Mouse (Mus musculus) activated CD4-positive, CD25-positive, alpha-beta regulatory T cell (primary cell): ENCODE results near the gene Cir1. TPM values are rescaled to one million over a fixed set of nuclear protein-coding genes. Genes with fewer than 3 reads are reported as not detected.

Experiments used
- polyA plus RNA-seq, 2 experiments: library from polyadenylated mRNA; unstranded; fragments of 100-300 nt; shearing (Covaris generic); gene quantifications; one replicate each; pipeline ENCODE4 v1.2.1; 2017

The Cir1 gene
- polyA plus RNA-seq = 10 to 100 TPM; 28.0 to 33.6 TPM

GRCm38 (mm10) chr2:73312152-73313116 lies at the start of gene Cir1, which contains the start of gene Scrn3:
Gene Cir1, minus strand, starts transcription at chr2:73312701.
Gene Scrn3, plus strand, starts transcription at chr2:73312601.

DNA sequence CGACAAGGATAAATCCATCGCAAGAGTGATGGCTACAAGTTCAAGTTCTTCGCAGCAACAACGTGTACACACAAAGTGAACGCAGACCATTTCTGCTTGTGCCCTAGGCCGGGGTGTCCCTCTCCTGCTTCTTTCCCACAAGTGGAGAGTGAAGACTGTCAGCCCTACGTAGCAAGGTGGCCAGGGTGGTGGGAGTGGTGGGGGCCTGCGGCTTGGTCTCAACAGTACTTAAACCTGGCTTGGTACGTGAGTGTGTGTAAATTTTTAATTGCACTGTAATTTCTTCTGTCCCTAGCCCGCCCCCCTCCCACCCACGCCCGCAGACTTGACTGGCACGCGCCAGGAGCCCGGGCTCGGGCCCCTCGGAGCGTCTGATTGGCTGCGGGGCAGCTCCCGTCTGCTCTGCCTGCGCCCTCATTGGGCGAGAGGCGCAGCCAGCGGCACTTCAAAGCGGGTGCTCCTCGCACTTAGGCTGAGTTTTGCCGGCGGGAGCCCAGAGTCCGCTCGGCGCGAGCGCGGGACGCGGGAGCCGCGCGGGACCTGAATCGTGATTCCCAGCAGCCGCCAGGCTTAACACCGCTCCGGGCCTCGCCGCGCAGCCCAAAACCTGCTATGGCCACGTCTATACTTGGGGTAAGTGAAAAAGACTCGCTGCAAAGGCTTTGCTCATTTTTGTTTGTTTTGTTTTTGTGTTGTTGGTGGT lies 40.9 kb downstream of the Cir1 start, which contains the start of gene Sp9:
Gene Sp9, plus strand, starts transcription at position 467 of the 703 bp plus-strand sequence.

Other genes with a start within 250 kb of the Cir1 start
- gene Ola1, start 93.8 kb downstream of the Cir1 start, polyA plus RNA-seq = 10 to 100 TPM; 63.5 to 86.0 TPM
- gene Sp9, start 40.8 kb downstream of the Cir1 start, polyA plus RNA-seq = not detected
- gene Scrn3, start 100 bp downstream of the Cir1 start, polyA plus RNA-seq = 10 to 100 TPM in 1 of 2 experiments, 1 to 10 TPM in 1; 5.4 to 11.4 TPM
- 10 to 100 TPM; 14.0 to 34.3 TPM for gene Gpr155, start 73.9 kb upstream of the Cir1 start, polyA plus RNA-seq
- gene Wipf1, start 217.0 kb upstream of the Cir1 start, polyA plus RNA-seq = 100 to 1,000 TPM in 1 of 2 experiments, 10 to 100 TPM in 1; 92.5 to 134 TPM